Mouse (Mus musculus) cerebellum, adult 9-10 months (tissue): ENCODE measurements at regions not wholly inside any gene's neighbourhood (a gene's known extent, or its start where the extent isn't known, plus 50 kb on each side); places are given as distances from the start of the nearest gene placed in this dataset.

Experiments
- DNase-seq: peaks from one replicate; pipeline ENCODE4 v3.0.0; 2022

DNA sequence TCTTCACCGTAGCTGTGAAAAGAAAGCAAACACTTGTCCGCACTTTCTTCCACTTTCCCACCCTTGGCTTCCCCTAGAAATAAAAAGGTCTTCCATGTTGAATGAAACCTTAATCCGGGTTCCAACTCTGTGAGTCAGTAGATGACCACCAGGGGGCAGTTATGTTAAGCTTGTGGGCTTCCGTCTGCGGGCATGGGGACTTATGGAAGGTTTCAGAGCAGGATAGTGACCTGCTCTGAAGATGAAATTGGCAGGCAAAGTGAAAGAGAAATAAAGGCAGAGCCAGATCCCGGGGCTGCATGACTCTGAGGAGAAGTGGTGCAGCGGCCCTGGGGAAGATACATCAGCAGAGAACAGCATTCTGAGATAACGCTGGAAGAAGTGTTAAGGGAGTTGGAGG lies 139.1 kb downstream of the Ndfip2 start:
- DNase-seq = peak; percentile 85

DNA sequence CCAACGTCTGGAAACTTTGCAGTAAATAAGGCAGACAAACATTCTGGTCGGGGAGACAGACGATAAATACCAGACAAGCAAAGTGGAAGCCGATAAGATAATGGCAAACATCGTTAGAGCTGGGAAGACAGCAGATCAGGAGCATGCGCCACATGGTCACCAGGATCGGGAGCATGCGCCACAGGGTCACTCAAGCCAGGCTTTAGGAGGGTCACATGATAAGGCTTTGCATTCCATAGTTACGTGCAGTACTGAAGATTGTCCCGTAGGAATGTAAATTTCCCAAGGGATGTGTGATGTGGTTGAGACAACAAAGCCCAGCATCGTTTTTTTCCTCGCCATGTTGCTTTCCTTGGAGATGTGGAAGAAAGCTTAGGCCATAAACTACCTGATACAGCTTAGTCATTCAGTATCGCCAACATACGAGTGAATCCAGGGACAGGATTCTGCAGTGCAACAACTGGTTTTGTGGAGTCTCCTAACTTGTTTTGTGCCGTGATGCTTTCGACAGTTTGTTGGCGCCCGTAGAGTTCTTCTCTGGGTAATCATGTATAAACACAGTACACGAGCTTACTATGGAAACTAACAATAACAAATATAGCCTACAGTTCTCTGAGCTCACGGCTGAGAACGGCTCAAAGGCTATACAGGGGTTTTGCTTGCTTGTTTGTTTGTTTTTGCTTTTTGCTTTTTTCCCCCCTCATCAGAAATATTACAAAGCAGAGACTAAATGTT lies 133.9 kb downstream of the Ndfip2 start:
- no peak for DNase-seq

DNA sequence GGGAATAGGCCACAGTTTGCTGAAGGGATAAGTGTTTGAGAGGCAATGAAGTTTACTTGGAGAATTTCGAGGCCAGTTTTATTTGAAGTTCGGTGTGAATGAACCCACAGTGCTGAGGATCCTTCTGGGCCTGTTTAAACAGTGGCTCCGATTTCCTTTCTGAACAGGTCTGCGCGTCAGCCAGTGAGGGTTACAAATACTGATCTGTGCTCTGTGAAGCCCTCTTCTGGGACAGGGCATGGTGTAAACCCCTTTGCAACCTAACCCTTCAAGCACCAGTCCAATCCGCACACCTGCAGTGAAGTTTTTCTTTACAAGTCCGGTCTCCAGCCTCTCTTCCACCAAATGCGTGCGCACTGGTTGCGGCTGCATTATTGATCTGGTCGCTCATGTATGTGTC lies 133.1 kb downstream of the Ndfip2 start:
- no peak for DNase-seq

DNA sequence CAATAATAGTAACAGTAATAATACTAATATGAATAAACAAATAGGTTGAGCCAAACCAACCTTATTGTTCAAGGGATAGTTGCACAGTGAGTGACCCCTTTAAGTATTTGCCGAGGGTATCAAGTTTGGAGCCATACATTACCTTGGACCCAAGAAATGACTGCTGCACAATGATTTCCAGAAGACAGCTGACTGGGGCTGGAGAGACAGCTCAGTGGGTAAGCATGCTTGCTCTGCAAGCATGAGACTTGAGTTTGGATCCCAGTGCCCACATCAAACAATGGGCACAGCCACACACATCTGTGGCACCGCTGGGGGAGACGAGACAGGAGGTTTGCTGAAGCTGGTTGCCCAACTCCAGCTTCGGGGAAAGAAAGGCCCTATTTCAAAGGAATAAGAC lies 126.7 kb downstream of the Ndfip2 start:
- no peak for DNase-seq

DNA sequence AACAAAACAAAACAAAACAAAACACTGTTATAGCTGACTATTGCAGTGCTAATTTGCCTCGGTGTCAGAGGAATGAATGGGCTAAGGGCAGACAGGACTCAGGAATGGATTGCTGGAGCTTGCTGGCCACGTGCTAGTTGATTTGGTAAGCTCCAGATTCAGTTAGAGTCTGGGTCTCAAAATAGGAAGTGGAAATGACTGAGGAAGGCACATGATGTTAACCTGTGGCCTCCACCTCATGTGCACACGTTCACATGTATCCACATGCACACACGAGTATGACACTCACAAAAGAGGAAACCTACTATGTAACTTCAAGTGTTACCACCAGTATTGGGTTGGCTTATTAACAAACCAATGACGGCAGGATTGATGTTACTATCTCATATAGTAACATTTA lies 125.0 kb downstream of the Ndfip2 start:
- no peak for DNase-seq

DNA sequence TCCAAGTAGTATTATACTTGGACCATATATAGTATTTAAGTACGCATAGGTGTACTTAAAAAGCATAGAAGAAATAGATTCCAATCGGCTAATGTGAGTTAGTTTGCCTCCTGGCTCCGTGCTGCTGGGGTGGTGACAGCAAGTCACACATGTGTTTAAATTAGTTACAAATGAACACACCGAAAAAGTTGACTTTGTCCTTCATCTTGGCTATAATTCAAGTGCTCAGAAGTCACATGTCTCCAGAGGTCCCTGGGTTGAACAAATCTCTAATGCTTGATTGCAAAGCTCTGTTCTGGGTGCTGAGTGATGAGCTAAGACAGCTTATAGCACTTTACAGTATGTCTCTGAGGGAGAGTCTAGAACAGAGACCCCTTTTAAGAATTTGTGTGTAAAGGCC lies 121.7 kb downstream of the Ndfip2 start:
- DNase-seq = no peak

DNA sequence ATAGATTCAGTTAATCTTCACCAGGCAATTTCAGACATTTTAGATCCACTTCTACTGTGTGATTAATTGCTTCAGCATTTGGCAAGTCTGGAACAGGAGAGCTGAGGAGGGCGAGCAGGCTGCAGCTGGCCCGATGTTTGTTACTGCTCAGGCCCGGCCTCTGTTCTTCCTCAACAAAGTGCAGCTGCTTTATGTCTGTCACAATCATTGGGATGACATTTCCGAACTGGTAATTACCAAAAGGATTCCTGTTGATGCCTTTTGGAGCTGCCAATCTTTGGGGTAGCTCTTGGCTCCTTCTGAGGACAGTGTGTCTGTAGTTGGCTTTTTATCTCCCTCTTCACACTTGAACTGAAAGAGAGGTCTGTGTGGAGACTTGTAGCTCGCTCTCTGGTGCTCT lies 119.4 kb downstream of the Ndfip2 start:
- no peak for DNase-seq

DNA sequence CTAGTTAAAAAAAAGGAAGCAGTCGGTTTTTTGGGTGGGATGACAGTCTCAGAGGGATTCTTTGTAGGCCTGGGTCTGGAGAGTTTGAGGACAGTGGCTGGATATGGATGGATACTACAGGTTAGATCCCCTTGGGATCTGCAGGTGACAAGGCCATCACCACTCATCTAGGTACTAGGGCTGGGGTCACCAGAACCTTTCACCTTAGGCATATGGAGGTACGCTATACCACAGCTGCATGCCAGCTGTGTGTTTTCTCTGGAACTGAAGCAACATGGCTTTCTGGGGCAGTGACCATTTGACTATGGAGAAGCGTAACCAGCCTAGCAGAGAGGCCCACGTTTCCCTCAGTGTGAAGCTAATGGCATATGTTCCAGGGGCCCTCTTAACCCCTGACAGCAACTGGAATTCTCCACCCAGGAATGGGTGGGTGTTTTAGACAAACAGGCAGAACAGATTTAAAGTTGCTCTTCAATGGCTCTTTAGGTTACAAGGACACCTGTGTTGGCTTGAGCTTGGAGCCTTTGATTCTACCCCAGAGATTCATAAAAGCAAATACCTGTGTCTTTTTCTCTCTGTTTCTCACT lies 118.8 kb downstream of the Ndfip2 start:
- no peak for DNase-seq

DNA sequence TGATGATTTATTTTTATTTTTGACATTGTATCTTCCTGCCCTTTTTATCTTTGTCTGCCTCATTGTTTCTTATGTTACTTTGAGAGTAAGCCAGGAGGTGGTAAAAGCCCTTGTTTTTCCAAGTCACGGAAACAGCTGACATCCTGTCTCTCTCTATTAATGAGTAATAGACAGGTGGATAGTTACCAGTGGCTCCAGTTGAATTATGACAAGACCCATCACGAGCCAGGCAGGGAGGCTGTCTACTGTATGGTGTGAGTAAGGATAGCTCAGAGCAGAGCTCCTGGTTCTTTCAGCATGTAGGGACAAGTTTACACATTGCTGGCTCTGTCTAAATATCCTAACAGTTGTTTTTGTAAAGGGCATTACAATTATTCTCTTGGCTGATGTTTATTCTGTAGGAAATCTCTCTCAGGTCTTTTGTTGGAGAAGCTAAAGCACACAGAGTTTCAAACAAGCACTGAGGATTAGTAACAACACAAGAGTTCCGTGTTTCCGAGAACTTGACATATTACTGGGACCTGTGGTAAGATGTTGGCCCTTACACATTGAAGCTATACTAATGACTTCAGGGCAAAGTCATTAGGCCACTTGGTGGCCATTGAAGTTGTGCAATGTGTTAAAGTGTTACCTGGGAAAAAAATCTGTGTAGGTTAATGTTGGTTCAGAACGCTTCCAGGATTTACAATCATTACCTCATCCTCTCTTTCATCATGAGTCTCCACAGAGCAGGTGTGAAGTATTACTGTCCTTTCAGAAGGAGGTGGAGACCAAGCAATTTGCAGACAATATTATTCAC lies 111.5 kb downstream of the Ndfip2 start:
- no peak for DNase-seq

DNA sequence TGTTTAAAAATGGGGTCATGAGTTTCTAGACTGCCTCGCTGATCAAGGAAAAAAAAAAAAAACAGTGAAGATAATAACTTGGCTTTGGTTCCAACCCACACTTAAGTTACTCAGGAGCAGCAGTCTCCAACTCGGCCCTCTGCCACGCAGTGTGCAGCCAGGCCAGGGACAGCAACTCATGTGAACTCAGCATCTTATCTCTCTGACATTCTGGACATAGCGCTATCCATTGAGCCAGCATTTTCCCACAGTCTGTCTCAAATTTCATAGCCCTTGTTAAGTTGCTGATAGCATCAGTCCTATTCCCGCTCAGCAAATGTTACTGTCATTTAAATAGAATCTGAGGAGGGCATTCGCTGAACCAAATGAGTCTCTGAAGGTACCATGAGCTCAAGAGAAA lies 102.2 kb downstream of the Ndfip2 start:
- DNase-seq = no peak

DNA sequence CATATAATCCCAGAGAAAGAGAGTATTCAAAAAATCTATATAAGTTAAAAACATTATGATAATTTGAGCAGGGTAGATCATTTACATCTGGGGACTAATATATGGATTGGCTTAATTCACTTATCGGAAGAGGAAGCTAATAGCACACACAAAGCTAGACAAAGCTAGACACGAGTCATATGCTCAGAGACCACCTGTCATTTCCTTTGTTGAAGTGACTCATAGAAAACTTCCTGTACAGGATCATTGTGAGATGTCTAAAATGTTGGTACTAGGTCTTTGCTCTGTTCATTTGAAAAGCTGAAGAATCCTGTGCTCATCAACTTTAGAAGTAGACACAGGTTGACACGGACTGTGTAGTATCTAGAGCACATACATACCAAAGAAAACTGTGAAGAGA lies 101.5 kb downstream of the Ndfip2 start:
- DNase-seq = no peak
